Mouse (Mus musculus): ENCODE measurements around the gene Polr3h. TPM values are rescaled to one million over a fixed set of nuclear protein-coding genes. Genes with fewer than 3 reads are reported as not detected.

The Polr3h gene
- total RNA-seq, 2 experiments from 2014 or later: 7.3 to 8.1 TPM

- DNase-seq: no peak
- intact Hi-C loops (cut with DNase I; ENCODE audit: low total_unique reads): no loop called here
These were observed 73.0 kb downstream of the Polr3h start for GRCm38 (mm10) chr15:81853081-81853480.

- DNase-seq: no peak
- intact Hi-C loops (cut with DNase I; ENCODE audit: low total_unique reads): no loop called here
These were observed 73.5 kb downstream of the Polr3h start for GRCm38 (mm10) chr15:81852411-81853000.

- DNase-seq: no peak
- intact Hi-C loops (cut with DNase I; ENCODE audit: low total_unique reads): no loop called here
These were observed 74.7 kb downstream of the Polr3h start for GRCm38 (mm10) chr15:81851375-81851774.

- intact Hi-C loops (cut with DNase I; ENCODE audit: low total_unique reads): no loop called here
- no peak for DNase-seq
These were observed 75.3 kb downstream of the Polr3h start for GRCm38 (mm10) chr15:81850718-81851117.

GRCm38 (mm10) chr15:81849104-81849503 is 76.9 kb downstream of the Polr3h start:
- intact Hi-C loops (cut with DNase I; ENCODE audit: low total_unique reads): no loop called here
- no peak for DNase-seq

- intact Hi-C loops (cut with DNase I; ENCODE audit: low total_unique reads): no loop called here
- no peak for DNase-seq
These were observed 77.7 kb downstream of the Polr3h start for GRCm38 (mm10) chr15:81848301-81848700.

GRCm38 (mm10) chr15:81847861-81848260 is 78.2 kb downstream of the Polr3h start:
- DNase-seq: no peak
- intact Hi-C loops (cut with DNase I; ENCODE audit: low total_unique reads): no loop called here

- intact Hi-C loops (cut with DNase I; ENCODE audit: low total_unique reads): no loop called here
- DNase-seq: no peak
These were observed 78.9 kb downstream of the Polr3h start for GRCm38 (mm10) chr15:81847161-81847560.

- DNase-seq: peak; percentile 47
- intact Hi-C loops (cut with DNase I; ENCODE audit: low total_unique reads): no loop called here
These were observed 79.3 kb downstream of the Polr3h start for GRCm38 (mm10) chr15:81846755-81847154.

- intact Hi-C loops (cut with DNase I; ENCODE audit: low total_unique reads): no loop called here
- peak; percentile 77 for DNase-seq
These were observed 80.3 kb downstream of the Polr3h start for GRCm38 (mm10) chr15:81845724-81846123.

GRCm38 (mm10) chr15:81845033-81845625 is 80.9 kb downstream of the Polr3h start:
- intact Hi-C loops (cut with DNase I; ENCODE audit: low total_unique reads): no loop called here

GRCm38 (mm10) chr15:81842275-81842674 is 83.8 kb downstream of the Polr3h start:
- intact Hi-C loops (cut with DNase I; ENCODE audit: low total_unique reads): no loop called here
- DNase-seq: no peak

More at GRCm38 (mm10) chr15:81845033-81845625, 80.9 kb downstream of the Polr3h start:
- no peak for DNase-seq

- DNase-seq: no peak
- intact Hi-C loops (cut with DNase I; ENCODE audit: low total_unique reads): no loop called here
These were observed 85.7 kb downstream of the Polr3h start for GRCm38 (mm10) chr15:81840306-81840705.

GRCm38 (mm10) chr15:81839634-81840033 is 86.4 kb downstream of the Polr3h start:
- intact Hi-C loops (cut with DNase I; ENCODE audit: low total_unique reads): no loop called here
- peak; percentile 85 for DNase-seq

- no peak for DNase-seq
- intact Hi-C loops (cut with DNase I; ENCODE audit: low total_unique reads): no loop called here
These were observed 87.3 kb downstream of the Polr3h start for GRCm38 (mm10) chr15:81838554-81839235.

Other genes starting within 250 kb of the Polr3h start
- 1 to 10 TPM in 1 of 2 experiments, under 1 TPM in 1; 0.91 to 1.8 TPM for gene Chadl, start 229.0 kb downstream of the Polr3h start, total RNA-seq (2021)
- gene Zc3h7b, start 181.2 kb downstream of the Polr3h start, total RNA-seq (2021): 10 to 100 TPM; 30.8 to 37.9 TPM
- gene Rangap1, start 180.7 kb downstream of the Polr3h start, total RNA-seq (2021): 10 to 100 TPM; 24.8 to 27.8 TPM
- gene Tef, start 123.8 kb downstream of the Polr3h start, total RNA-seq (2021): 100 to 1,000 TPM; 101 to 115 TPM
- 100 to 1,000 TPM in 1 of 2 experiments, 10 to 100 TPM in 1; 44.8 to 106 TPM for gene Tob2, start 67.4 kb downstream of the Polr3h start, total RNA-seq (2021)
- gene Phf5a, start 54.3 kb downstream of the Polr3h start, total RNA-seq (2021): 10 to 100 TPM; 40.8 to 41.2 TPM
- gene Aco2, start 53.9 kb downstream of the Polr3h start, total RNA-seq (2021): 1,000 to 10,000 TPM in 1 of 2 experiments, 100 to 1,000 TPM in 1; 894 to 1,160 TPM
- gene Csdc2, start 10.5 kb upstream of the Polr3h start, total RNA-seq (2021): 1 to 10 TPM; 3.7 to 3.8 TPM
- 10 to 100 TPM; 15.2 to 16.9 TPM for gene Pmm1, start 34.7 kb upstream of the Polr3h start, total RNA-seq (2021)
- not detected for gene 1700029P11Rik, start 54.3 kb upstream of the Polr3h start, total RNA-seq (2021)
- 10 to 100 TPM; 22.0 to 26.6 TPM for gene Xrcc6, start 61.6 kb upstream of the Polr3h start, total RNA-seq (2021)
- gene Desi1, start 107.6 kb upstream of the Polr3h start, total RNA-seq (2021): 10 to 100 TPM; 18.8 to 23.9 TPM
- gene Snu13, start 121.4 kb upstream of the Polr3h start, total RNA-seq (2021): 10 to 100 TPM; 40.3 to 46.7 TPM
- not detected for gene 4930407I10Rik, start 132.9 kb upstream of the Polr3h start, total RNA-seq (2021)
- gene Mei1, start 143.8 kb upstream of the Polr3h start, total RNA-seq (2021): under 1 TPM; 0.13 to 0.33 TPM
- gene Ccdc134, start 201.7 kb upstream of the Polr3h start, total RNA-seq (2021): 10 to 100 TPM; 18.5 to 18.7 TPM
- gene Srebf2, start 220.9 kb upstream of the Polr3h start, total RNA-seq (2021): 10 to 100 TPM; 13.7 to 22.9 TPM